In the genomic region with DNA sequence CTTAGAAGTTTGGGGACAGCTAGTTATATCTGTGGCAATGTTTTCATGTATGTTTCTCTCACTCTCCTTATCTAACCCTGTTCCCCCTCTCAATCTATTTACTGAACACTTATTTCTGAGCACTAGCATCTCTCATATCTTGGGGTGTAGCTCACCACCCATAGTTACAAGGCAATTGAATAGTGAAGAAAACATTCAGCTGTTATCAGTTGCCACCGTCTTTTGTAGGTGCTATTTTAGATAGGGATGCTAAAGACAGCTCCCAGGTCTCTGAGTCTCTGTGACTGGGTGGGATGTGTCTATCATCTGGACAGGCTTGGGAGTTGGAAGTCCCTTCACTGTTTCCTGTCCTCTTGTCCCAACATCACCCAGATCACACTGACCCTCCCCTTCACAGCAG, we compare ENCODE assay signal across 27 mouse cellular contexts. TPM values are rescaled to one million over a fixed set of nuclear protein-coding genes. Genes with fewer than 3 reads are reported as not detected.
A peak's percentile ranks its signal among the peaks of the same experiment; 100 is the strongest.
DNase-seq lines count a peak whose midpoint lies in the region; ATAC-seq lines count a peak whose summit lies in the region.
"Had no signal": no experiment of that assay in that cellular context is flagged by ENCODE, and none has a peak within 500 bp of the region (broad histone marks: within the 10 kb centered on the region; RNA-seq: fewer than 3 reads in every experiment).

No protein-coding gene starts in this region.

- peaks cover 2% of the 10 kb centered on the region; the same call in 1 of the 2 replicates for H3K9me3 ChIP-seq in limb, embryonic 11.5 days (ENCODE audit: control insufficient read depth, low read length)
- no peaks in the 10 kb centered on the region for H3K9me3 ChIP-seq in limb, embryonic 10.5 days (replicated peaks)
- H3K9me3 ChIP-seq in liver, embryonic 13.5 days (replicated peaks): no peaks in the 10 kb centered on the region
- H3K9me3 ChIP-seq in liver, embryonic 16.5 days (replicated peaks; ENCODE audit: control insufficient read depth, low read length): no peaks in the 10 kb centered on the region

- H3K27ac ChIP-seq in limb, embryonic 11.5 days (replicated peaks; ENCODE audit: low read depth, low read length): no peak overlapping the region
- H3K27ac ChIP-seq in limb, embryonic 10.5 days: no peak overlapping the region
- H3K27ac ChIP-seq in liver, embryonic 13.5 days: no peak overlapping the region
- no peak overlapping the region for H3K27ac ChIP-seq in liver, embryonic 16.5 days (ENCODE audit: low read length)
- H3K27ac ChIP-seq: forebrain, embryonic 10.5 days; heart, adult 2 months; heart, embryonic 10.5 days; hindbrain, embryonic 12.5 days; hindbrain, embryonic 15.5 days had no signal

- DNase-seq in limb, embryonic 11.5 days (ENCODE audit: low spot score): peak; percentile 5
- no peak for DNase-seq in limb, embryonic 10.5 days (ENCODE audit: low spot score)
- peak; percentile 7 for DNase-seq in c-Kit-positive CD71-positive TER-119-negative erythroid progenitor cells, embryonic 14.5 days (ENCODE audit: low read depth)
- peak; percentile 20 for DNase-seq in liver, embryonic 13.5 days
- no peak for DNase-seq in kidney, postnatal 10 days
- DNase-seq in right cerebral cortex, adult 18-20 months: no peak
- DNase-seq in cerebellum, postnatal 25 days: no peak
- DNase-seq: adrenal gland, postnatal 10 days; adrenal gland, postnatal 36 days; B cell, adult 2 months; cerebellum, adult 11 months; cerebellum, adult 2 months; cerebellum, adult 9-11 months; cerebellum, postnatal 36 days; embryo, embryonic 11 days; forebrain, postnatal 0 days; gastrocnemius, postnatal 25 days; heart, adult 2 months had no signal

- no peak overlapping the region for H3K4me3 ChIP-seq in limb, embryonic 11.5 days (ENCODE audit: low read depth, low read length)
- no peak overlapping the region for H3K4me3 ChIP-seq in limb, embryonic 10.5 days
- no peak overlapping the region for H3K4me3 ChIP-seq in liver, embryonic 13.5 days (replicated peaks)
- H3K4me3 ChIP-seq in liver, embryonic 16.5 days (ENCODE audit: low read depth, low read length): no peak overlapping the region
- H3K4me3 ChIP-seq: forebrain, embryonic 10.5 days; heart, adult 2 months; heart, embryonic 10.5 days; hindbrain, embryonic 12.5 days; hindbrain, embryonic 15.5 days had no signal

- WGBS in limb, embryonic 11.5 days: 89% methylated on average over 1 of the region's 1 CpGs
- WGBS in limb, embryonic 10.5 days: 88% methylated on average over 1 of the region's 1 CpGs
- 20% methylated on average over 1 of the region's 1 CpGs for WGBS in liver, embryonic 13.5 days (ENCODE audit: insufficient replicate concordance)
- 24% methylated on average over 1 of the region's 1 CpGs for WGBS in liver, embryonic 16.5 days (ENCODE audit: insufficient replicate concordance)

- H3K4me2 ChIP-seq in limb, embryonic 11.5 days (ENCODE audit: low read depth, severe bottlenecking): no peak overlapping the region
- H3K4me2 ChIP-seq in liver, embryonic 13.5 days: no peak overlapping the region
- H3K4me2 ChIP-seq in liver, embryonic 16.5 days (ENCODE audit: low read depth, low read length): no peak overlapping the region
- H3K4me2 ChIP-seq: hindbrain, embryonic 12.5 days; hindbrain, embryonic 15.5 days had no signal

- no peaks in the 10 kb centered on the region for H3K27me3 ChIP-seq in limb, embryonic 11.5 days (ENCODE audit: control insufficient read depth, insufficient read depth, low read length)
- no peaks in the 10 kb centered on the region for H3K27me3 ChIP-seq in limb, embryonic 10.5 days (ENCODE audit: low read depth, poor library complexity, severe bottlenecking)
- H3K27me3 ChIP-seq in liver, embryonic 13.5 days: no peaks in the 10 kb centered on the region
- H3K27me3 ChIP-seq in liver, embryonic 16.5 days (ENCODE audit: control insufficient read depth, insufficient read depth, low read depth, low read length): no peaks in the 10 kb centered on the region
- H3K27me3 ChIP-seq: CH12.LX; hindbrain, embryonic 12.5 days; hindbrain, embryonic 15.5 days; Patski had no signal

- no peaks in the 10 kb centered on the region for H3K4me1 ChIP-seq in limb, embryonic 11.5 days (ENCODE audit: control insufficient read depth, insufficient read depth, low read length)
- H3K4me1 ChIP-seq in limb, embryonic 10.5 days: no peaks in the 10 kb centered on the region
- H3K4me1 ChIP-seq in liver, embryonic 13.5 days (replicated peaks): peaks cover 19% of the 10 kb centered on the region
- H3K4me1 ChIP-seq in liver, embryonic 16.5 days (ENCODE audit: control insufficient read depth, low read depth, low read length): no peaks in the 10 kb centered on the region; the same call in 1 of the 2 replicates
- H3K4me1 ChIP-seq: forebrain, embryonic 10.5 days; heart, embryonic 10.5 days; hindbrain, embryonic 12.5 days; hindbrain, embryonic 15.5 days had no signal

- H3K9ac ChIP-seq in limb, embryonic 11.5 days (ENCODE audit: low read length): no peak overlapping the region
- no peak overlapping the region for H3K9ac ChIP-seq in liver, embryonic 13.5 days
- H3K9ac ChIP-seq in liver, embryonic 16.5 days (ENCODE audit: low read depth, low read length): no peak overlapping the region
- H3K9ac ChIP-seq: forebrain, postnatal 0 days; hindbrain, embryonic 12.5 days; hindbrain, embryonic 15.5 days had no signal

- H3K36me3 ChIP-seq in limb, embryonic 11.5 days (ENCODE audit: control insufficient read depth, insufficient read depth, low read length): no peaks in the 10 kb centered on the region
- no peaks in the 10 kb centered on the region for H3K36me3 ChIP-seq in limb, embryonic 10.5 days
- H3K36me3 ChIP-seq in liver, embryonic 13.5 days: no peaks in the 10 kb centered on the region
- H3K36me3 ChIP-seq in liver, embryonic 16.5 days (ENCODE audit: control insufficient read depth, insufficient read depth): no peaks in the 10 kb centered on the region
- H3K36me3 ChIP-seq: forebrain, embryonic 10.5 days; G1E; heart, embryonic 10.5 days; hindbrain, embryonic 12.5 days; hindbrain, embryonic 15.5 days had no signal

- ATAC-seq in limb, embryonic 11.5 days (ENCODE audit: insufficient number of reproducible peaks, low FRiP score, low TSS enrichment, low read depth): no peak
- ATAC-seq in liver, embryonic 13.5 days (ENCODE audit: low read depth): peak; percentile 84
- ATAC-seq in liver, embryonic 16.5 days (ENCODE audit: low read depth): peak; percentile 56; the same call in 1 of the 2 replicates
- ATAC-seq: forebrain, embryonic 14.5 days; forebrain, postnatal 0 days; Patski had no signal

RNA-seq across cellular contexts. Expression of gene Gsap, which starts 25.3 kb away (rescaled TPM):
- polyA plus RNA-seq in limb, embryonic 11.5 days (2014; fragmentation: Nextera tagmentation; extraction: Ambion mirVana): 1.4 and 2.2 TPM in 2 replicates
- polyA plus RNA-seq in limb, embryonic 10.5 days (2016; fragmentation: Nextera tagmentation; extraction: Ambion mirVana): 0.50 and 1.3 TPM in 2 replicates
- polyA plus RNA-seq in liver, embryonic 13.5 days (2015; fragmentation: Nextera tagmentation; extraction: Ambion mirVana): 1.8 and 2.2 TPM in 2 replicates
- polyA plus RNA-seq in liver, embryonic 16.5 days (2015; fragmentation: Nextera tagmentation; extraction: Ambion mirVana): 2.4 and 2.5 TPM in 2 replicates
- polyA plus RNA-seq: G1E had no signal

Comparison
In these comparisons a context has a peak if more than half of its experiments do, and no peak if none do; other contexts are left out.
1. DNase-seq: peak in limb, embryonic 11.5 days (single experiment), c-Kit-positive CD71-positive TER-119-negative erythroid progenitor cells, embryonic 14.5 days (single experiment) and liver, embryonic 13.5 days (single experiment); none in limb, embryonic 10.5 days (single experiment), kidney, postnatal 10 days (single experiment), right cerebral cortex, adult 18-20 months (single experiment) and cerebellum, postnatal 25 days (0 of 2).